Mouse (Mus musculus) layer of hippocampus, postnatal 36 days (tissue): ENCODE measurements around the gene Kcns1. TPM values are rescaled to one million over a fixed set of nuclear protein-coding genes. Genes with fewer than 3 reads are reported as not detected.

Experiments used
- DNase-seq, 2 experiments: peaks; one replicate each; pipeline ENCODE4 v3.0.0; 2022
- total RNA-seq, 2 experiments: library from RNA; stranded (reverse); gene quantifications; 2 replicates each; pipeline ENCODE4 v1.2.3; 2021

The Kcns1 gene
- total RNA-seq, 2 experiments from 2014 or later = 4.0 to 4.2 TPM

- DNase-seq = no peak
Measured at GRCm38 (mm10) chr2:164170326-164170725, 587 bp downstream of the Kcns1 start.

DNA sequence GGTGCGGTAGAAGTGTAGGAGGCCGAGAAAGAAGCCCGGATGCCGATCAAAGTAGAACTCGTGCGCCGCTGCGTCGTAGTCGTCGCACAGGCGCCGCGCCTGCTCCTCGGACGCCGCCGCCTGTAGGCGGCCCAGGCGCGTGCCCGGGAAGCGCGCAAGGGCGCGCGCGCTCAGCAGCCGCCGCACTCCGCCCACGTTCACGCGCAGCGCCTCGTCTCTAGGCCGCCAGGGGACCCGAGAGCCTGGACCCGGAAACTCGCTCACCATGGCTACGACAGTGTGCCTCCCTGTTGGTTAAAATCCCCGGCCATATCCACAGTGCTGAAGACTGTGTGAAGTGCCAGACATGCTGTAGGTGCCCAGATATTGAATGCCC lies 2.4 kb downstream of the Kcns1 start:
- peak; percentile 12 to 17 for DNase-seq

DNA sequence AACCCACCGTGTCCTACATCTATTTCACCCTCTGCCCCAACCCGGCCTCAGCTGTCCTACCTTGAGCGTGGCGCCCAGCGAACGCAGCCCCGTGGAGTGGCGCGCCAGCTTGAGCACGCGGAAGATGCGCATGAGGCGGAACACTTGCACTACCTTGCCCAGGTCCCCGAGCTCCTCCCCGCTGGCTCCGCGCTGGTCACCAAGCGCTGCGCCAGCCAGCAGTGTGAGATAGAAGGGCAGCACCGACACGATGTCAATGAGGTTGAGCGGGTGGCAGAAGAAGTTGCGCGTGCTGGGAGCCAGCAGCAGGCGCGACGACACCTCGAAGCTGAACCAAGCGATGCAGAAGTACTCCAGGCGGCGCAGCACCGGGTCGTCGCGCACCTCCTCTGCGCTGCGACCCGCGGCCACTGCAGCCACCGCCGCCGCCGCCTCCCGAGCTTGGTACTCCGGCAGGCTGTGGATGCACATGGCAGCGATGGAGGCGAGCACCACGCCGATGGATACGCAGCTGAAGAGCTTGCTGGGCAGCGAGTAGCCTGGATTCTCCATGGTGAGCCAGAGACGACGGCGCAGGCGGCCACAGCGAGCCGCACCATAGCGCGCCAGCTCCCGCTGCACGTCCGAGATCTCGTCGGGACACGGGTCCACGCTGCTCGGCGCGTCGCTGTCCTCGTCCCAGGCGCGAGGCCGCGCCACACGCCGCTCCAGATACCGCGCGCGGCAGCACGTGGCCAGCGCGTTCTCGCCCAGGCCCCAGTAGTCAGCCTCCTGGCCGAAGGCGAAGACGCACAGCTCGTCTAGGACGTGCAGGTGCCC lies 3.0 kb downstream of the Kcns1 start:
- DNase-seq = peak; percentile 11 to 13

DNA sequence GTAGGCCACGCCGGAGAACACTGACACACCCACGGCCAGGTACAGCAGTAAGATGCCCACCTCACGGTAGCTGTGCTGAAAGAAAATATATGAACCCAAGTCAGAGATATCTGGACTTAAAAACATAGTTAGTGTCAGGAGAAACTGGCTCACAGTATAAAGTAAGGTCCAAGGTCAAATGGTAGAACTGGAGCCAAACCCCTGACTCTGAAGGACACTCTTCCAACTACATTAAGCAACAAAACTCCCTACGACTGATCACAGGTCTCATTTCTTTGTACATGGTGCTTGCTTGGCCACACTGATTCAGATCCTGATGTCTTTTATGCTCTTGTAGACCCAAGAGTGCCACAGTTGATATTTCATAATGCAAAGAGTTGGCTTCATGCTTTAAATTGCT lies 6.0 kb downstream of the Kcns1 start:
- no peak for DNase-seq

DNA sequence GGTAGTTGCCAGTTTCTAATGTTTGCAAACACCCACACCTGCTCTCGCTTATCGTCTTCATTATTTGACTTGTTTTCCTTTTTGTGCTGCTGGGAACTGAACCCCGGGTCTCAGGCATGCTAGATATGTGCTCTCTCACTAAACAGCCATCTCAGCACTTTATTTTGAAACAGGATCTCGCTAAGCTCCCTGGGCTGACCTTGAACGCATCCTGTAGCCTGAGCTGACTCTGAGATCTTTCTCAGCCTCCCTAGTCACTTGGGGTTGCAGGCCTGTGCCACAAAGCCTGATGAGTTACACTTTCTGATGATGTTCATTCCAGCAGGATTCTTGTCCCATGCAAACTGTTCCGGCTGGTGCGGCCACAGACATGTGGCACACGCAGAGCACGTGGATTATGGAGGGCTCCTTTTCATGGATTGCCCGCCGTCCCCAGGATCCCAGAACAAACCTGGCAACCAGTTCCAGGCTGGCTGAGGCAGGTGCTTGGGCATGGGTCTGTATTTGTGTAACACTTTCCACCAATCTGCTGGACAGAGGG lies 9.3 kb downstream of the Kcns1 start:
- no peak for DNase-seq

DNA sequence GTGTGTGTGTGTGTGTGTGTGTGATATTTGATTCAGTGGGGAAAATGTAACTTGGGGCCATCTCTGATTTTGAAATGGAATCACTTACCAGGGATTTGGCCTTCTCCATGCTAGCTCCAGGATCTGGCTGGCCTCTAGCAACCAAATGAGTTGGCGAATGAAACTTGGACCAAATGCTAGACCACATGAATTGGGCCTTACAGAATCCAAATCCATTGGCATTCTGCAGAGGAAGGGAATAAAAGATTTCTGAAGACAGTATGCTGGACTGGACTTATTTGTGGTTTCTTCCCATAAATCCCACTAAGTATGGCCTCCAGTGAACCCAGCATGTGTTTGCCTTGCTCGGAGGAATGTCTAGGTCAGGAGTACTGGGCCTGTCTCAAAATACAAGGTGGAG lies 12.1 kb downstream of the Kcns1 start:
- DNase-seq = no peak

- no peak for DNase-seq
Measured at GRCm38 (mm10) chr2:164156158-164156557, 14.8 kb downstream of the Kcns1 start.

DNA sequence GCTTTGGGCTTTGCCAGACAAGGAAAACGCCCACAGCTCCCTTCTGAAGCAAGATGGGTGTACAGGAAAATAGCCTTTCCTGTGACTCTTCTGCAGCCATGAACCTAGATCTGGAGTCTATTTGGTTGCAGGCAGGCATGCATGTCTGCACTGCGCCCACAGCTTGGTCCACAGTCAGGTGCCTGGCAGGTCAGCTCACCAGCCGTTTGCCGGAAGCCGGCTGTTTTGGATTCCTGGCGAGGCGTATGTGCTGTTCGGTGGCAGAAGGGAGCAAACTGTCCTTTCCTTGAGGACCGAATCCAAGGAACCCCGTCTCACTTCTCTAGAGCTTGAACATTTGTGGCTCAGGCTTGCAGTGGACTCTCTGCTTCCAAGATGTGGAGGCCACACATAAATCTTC lies 16.9 kb downstream of the Kcns1 start:
- no peak for DNase-seq

DNA sequence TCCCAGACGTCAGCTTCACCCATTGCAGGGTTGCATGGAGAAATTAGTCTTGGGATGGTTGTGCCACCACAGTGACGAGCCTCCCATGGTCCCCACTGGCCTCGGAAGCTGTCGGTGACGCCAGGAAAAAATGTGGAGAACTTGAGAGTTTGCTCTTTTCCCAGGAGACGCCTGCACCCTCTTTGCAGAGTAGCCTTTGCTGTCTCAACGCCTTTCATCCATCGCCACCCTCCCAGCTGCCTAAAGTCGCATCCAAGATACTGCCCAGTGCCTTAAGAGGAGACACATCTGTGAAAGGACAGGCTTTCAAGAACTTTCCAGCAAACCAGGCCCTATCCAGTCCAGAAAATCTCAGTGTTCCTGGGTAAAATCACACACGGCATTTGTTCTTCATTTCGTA lies 18.6 kb downstream of the Kcns1 start:
- DNase-seq = no peak

DNA sequence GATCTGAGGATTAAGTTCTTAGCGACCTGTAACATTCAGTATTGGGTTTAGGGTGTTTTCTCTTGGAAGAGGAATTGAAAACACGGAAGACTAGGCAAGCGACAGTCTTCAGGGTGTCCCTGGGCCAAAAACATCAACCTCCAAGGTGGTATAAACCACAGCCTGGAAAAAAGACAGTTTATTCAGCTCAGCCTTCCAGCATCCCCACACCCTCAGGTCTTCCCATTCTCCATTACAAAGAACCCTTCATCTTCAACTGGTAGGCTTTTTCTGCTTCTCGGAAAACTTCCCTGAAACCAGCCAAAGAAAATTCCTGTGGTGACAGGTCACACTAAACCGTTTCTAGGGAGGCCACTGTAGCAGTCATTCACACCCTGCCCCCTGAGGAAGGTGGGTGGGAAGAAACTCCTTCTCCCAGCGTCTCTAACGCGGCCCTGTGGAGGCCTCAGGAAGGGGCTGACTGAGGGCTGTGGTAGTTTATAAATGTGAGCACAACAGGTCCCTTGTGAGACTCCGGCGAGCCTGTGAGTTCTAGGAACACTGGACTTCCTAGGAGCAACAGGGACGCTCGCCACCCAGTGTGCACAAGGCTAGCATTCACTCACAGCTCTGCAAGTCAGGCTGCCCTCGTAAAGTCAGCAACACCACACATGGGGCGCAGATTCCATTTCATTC lies 20.7 kb downstream of the Kcns1 start:
- DNase-seq = no peak

DNA sequence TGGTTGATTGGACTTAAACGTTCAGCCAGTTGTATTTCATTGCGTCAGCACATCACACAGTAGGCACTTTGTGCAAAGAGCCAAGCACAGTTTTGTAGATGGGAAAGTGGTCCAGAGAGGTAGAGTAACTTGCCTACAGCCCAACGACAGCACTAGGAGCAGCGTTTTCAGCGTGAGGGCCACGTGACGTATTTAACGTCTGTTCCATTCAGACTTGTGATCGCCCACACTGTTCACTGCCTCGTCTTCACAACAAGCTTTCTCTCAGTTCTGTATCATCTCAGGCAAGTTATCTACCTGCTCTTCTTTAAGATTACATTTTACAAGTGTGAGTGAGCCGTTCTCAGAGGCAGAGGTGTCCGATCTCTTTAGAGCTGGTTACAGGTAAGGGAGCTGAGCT lies 24.4 kb downstream of the Kcns1 start:
- DNase-seq = no peak

- DNase-seq = no peak
Measured at GRCm38 (mm10) chr2:164144541-164144940, 26.4 kb downstream of the Kcns1 start.

GRCm38 (mm10) chr2:164144025-164144424 lies 26.9 kb downstream of the Kcns1 start:
- DNase-seq = no peak

GRCm38 (mm10) chr2:164142021-164142420 lies 28.9 kb downstream of the Kcns1 start:
- DNase-seq = peak; percentile 18 to 37

GRCm38 (mm10) chr2:164137754-164138153 lies 33.2 kb downstream of the Kcns1 start:
- DNase-seq = peak in 1 of 2 experiments; percentile 23

DNA sequence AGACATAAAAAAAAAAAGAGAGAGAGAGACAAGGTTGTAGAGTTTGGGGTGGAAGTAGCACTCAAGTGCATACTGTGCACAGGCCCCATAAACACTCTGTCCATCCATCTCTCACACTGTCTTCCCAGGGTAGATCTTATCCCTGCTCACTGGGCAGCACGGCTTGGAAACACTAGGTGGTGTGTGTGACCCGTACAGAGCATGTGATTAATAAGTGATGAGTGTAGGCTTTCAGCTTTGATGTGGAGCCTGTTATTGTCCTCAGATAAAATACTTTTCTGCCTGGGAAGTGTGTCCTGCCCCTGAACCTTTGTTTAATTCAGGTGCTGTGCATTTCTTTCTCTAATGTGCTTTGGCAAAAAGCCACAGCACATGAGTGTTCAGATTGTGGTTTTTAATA lies 34.5 kb downstream of the Kcns1 start:
- no peak for DNase-seq

GRCm38 (mm10) chr2:164135367-164135766 lies 35.5 kb downstream of the Kcns1 start:
- DNase-seq = no peak

- peak in 1 of 2 experiments; percentile 14 for DNase-seq
Measured at GRCm38 (mm10) chr2:164134563-164134962, 36.4 kb downstream of the Kcns1 start.

DNA sequence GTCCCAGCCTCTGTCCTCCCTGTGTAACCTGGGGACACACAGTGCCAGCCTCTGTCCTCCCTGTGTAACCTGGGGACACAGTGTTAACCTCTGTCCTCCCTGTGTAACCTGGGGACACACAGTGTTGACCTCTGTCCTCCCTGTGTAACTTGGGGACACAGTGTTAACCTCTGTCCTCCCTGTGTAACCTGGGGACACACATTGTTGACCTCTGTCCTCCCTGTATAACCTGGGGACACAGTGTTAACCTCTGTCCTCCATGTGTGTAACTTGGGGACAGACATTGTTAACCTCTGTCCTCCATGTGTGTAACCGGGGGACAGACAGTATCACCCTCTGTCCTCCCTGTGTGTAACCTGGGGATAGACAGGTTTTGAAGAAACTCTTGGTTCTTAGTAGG lies 39.3 kb downstream of the Kcns1 start:
- no peak for DNase-seq

GRCm38 (mm10) chr2:164128576-164129411 lies 42.1 kb downstream of the Kcns1 start:
- no peak for DNase-seq

- no peak for DNase-seq
Measured at GRCm38 (mm10) chr2:164127297-164127696, 43.6 kb downstream of the Kcns1 start.

GRCm38 (mm10) chr2:164126533-164126955 lies 44.4 kb downstream of the Kcns1 start:
- peak; percentile 66 to 72 for DNase-seq
